Mouse (Mus musculus) cortical plate, adult 2 months (tissue): Measurements from ENCODE around the gene Coq3. TPM values are rescaled to one million over a fixed set of nuclear protein-coding genes. Genes with fewer than 3 reads are reported as not detected.
A peak's percentile ranks its signal among the peaks of the same experiment; 100 is the strongest.

Experiments used
- H3K27ac ChIP-seq: fragments of 200-500 bp; 2 replicates; pipeline ENCODE4 v1.5.1; 2012; ENCODE audit warnings: low read length, control low read depth, inconsistent platforms; ENCODE audit not compliant: insufficient read depth
- H3K4me1 ChIP-seq: fragments of 200-500 bp; 2 replicates; pipeline ENCODE4 v1.6.1; 2011; ENCODE audit warnings: low read length; ENCODE audit not compliant: control insufficient read depth, insufficient read depth
- H3K4me3 ChIP-seq: fragments of 200-500 bp; 2 replicates; pipeline ENCODE4 v1.5.1; 2011; ENCODE audit warnings: mild to moderate bottlenecking, low read length, control low read depth; ENCODE audit not compliant: insufficient read depth
- CTCF ChIP-seq: fragments of 200-500 bp; IDR thresholded peaks from 2 replicates; pipeline ENCODE4 v1.5.1; 2011; ENCODE audit warnings: mild to moderate bottlenecking, control low read depth, low read length; ENCODE audit not compliant: insufficient read depth; ENCODE audit errors: extremely low read depth
- POLR2A ChIP-seq: fragments of 200-500 bp; IDR thresholded peaks from 2 replicates; pipeline ENCODE4 v1.6.1; 2011; ENCODE audit warnings: mild to moderate bottlenecking, low read length, control low read depth; ENCODE audit not compliant: insufficient read depth; ENCODE audit errors: extremely low read depth
- polyA plus RNA-seq: library from polyadenylated mRNA; depleted of rRNA; stranded (reverse); fragments of >200 nt; gene quantifications from 2 replicates; pipeline ENCODE4 v1.2.3, GENCODE M21; 2012

Gene Coq3
- polyA plus RNA-seq, 1 experiment, result 10.7 TPM

DNA sequence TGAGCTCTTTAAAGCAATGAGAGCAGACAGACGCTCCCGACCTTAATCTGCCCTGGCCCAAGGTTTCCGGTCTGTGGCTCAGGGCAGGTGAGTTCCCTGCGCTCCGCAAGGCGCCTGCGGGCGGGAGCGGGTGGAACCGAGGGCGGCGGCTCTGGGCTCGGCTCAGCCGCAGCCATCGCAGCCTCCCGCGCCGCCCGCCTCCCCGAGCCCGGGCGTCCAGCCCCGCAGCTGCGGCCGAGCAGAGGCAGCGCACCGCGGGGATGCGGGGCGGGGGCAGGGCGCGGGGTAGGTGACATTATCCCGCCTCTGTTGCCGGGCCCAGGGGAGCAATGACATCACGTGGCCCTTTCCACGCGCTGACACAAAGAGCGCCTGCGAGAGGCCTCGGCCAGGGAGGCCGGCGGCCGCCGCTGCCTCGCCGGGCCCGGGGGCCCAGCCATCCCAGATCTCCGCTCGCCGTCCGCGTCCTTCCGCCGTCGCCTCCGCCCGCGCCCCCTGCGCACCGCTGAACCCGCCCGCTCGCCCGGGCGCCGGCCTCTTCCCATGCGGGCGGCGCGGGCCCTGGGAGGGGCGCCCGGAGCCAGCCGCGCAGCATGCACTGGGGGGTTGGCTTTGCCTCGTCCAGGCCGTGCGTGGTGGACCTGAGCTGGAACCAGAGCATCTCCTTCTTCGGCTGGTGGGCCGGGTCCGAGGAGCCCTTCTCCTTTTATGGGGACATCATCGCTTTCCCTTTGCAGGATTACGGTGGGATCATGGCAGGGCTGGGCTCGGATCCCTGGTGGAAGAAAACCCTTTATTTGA lies 51.7 kb downstream of the Coq3 start, which contains the start of gene Faxc:
Gene Faxc, plus strand, starts transcription at position 359 of the 801 bp plus-strand sequence.
- Histone ChIP-seq H3K4me3 (peak within 1 kb of the TSS; percentile 86), H3K27ac (peak within 1 kb of the TSS; percentile 93), H3K4me1 (peaks cover 4% of the 10 kb centered on the region; the same call in 1 of the 2 replicates)
- TF ChIP-seq POLR2A (0 out of 2 replicates have a peak, but pooled peaks have one; percentile 14), CTCF (no peak)

- Histone ChIP-seq H3K4me1 (peaks cover 4% of the 10 kb centered on the region; the same call in 1 of the 2 replicates), H3K4me3 (peak overlapping the region; percentile 86), H3K27ac (peak overlapping the region; percentile 93)
- no peak for TF ChIP-seq CTCF
- TF ChIP-seq POLR2A, result 0 out of 2 replicates have a peak, but pooled peaks have one; percentile 7
Observed at GRCm38 (mm10) chr4:21931772-21932630, 52.5 kb downstream of the Coq3 start.

DNA sequence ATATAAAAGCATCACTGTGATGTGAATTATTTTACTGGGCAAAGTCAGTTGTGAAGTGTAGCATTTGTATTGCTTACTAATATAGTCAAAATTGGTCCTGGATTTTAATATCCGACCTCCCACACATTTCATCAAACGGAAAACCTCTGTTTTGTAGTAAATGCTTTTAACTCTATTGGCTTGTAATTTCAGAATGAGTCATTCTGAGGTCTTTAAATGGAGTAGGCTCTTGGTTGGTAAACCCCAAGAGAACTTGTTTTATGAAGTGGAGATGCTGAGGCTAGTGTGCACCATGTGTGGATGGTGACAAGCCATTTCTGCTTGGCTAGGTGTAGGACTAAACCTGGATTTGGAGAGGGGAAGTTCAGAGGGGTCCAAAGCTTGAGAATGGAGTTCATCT lies 55.9 kb downstream of the Coq3 start:
- Histone ChIP-seq H3K4me1 (peaks cover 2% of the 10 kb centered on the region; the same call in 1 of the 2 replicates), H3K4me3 (no peak overlapping the region), H3K27ac (no peak overlapping the region)
- TF ChIP-seq CTCF, result no peak
- TF ChIP-seq POLR2A, result no peak

- TF ChIP-seq CTCF (no peak), POLR2A (no peak)
- Histone ChIP-seq H3K4me3 (no peak overlapping the region), H3K4me1 (peaks cover 2% of the 10 kb centered on the region; the same call in 1 of the 2 replicates), H3K27ac (no peak overlapping the region)
Observed at GRCm38 (mm10) chr4:21936424-21936823, 57.0 kb downstream of the Coq3 start.

GRCm38 (mm10) chr4:21937890-21938289 lies 58.4 kb downstream of the Coq3 start:
- TF ChIP-seq CTCF, result no peak
- TF ChIP-seq POLR2A, result no peak
- H3K4me1 ChIP-seq, result peaks cover 4% of the 10 kb centered on the region; the same call in 1 of the 2 replicates
- no peak overlapping the region for H3K27ac ChIP-seq
- no peak overlapping the region for H3K4me3 ChIP-seq

- no peak overlapping the region for H3K27ac ChIP-seq
- TF ChIP-seq POLR2A (no peak), CTCF (no peak)
Observed at GRCm38 (mm10) chr4:21944672-21945071, 65.2 kb downstream of the Coq3 start.

GRCm38 (mm10) chr4:21951444-21951843 lies 72.0 kb downstream of the Coq3 start:
- TF ChIP-seq CTCF (no peak; the same call in 1 of the 2 replicates), POLR2A (no peak)
- peaks cover 1% of the 10 kb centered on the region; the same call in 1 of the 2 replicates for H3K4me1 ChIP-seq
- H3K27ac ChIP-seq, result no peak overlapping the region
- no peak overlapping the region for H3K4me3 ChIP-seq

More at GRCm38 (mm10) chr4:21944672-21945071, 65.2 kb downstream of the Coq3 start:
- Histone ChIP-seq H3K4me3 (no peak overlapping the region), H3K4me1 (peaks cover 4% of the 10 kb centered on the region; the same call in 1 of the 2 replicates)

GRCm38 (mm10) chr4:21952255-21952654 lies 72.8 kb downstream of the Coq3 start:
- Histone ChIP-seq H3K4me1 (peaks cover 1% of the 10 kb centered on the region; the same call in 1 of the 2 replicates), H3K27ac (no peak overlapping the region), H3K4me3 (no peak overlapping the region)
- TF ChIP-seq CTCF, result no peak
- TF ChIP-seq POLR2A, result no peak
